11 mouse cellular contexts compared by ENCODE assay signal in the genomic region with DNA sequence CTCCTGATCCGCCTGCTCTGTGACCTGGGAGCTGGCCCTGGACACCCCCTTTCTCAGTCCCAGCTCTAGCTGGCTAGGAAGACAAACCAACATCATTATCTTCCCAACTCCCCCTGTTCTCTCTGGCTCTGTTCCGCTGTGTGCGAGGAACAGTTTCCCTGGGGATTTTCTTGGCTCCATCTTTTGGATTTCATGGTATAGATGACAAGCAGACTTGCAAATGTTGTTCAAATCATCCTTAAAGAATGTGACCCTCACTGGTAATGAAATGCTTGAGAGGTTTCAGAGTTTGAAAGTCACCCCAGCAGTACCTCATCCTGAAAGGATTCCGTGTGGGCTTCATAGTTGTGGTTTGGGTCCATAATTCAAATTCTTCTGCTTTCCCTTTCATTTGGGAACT. TPM values are rescaled to one million over a fixed set of nuclear protein-coding genes. Genes with fewer than 3 reads are reported as not detected.
DNase-seq lines count a peak whose midpoint lies in the region; ATAC-seq and TF ChIP-seq lines count a peak whose summit lies in the region.
"Had no signal": no experiment of that assay in that cellular context is flagged by ENCODE, and none has a peak within 500 bp of the region (broad histone marks: within the 10 kb centered on the region; RNA-seq: fewer than 3 reads in every experiment).

No protein-coding gene starts in this region.

- peak overlapping the region; percentile 66 for H3K27ac ChIP-seq in gastrocnemius, adult 2 months
- 0 out of 2 replicates have a peak overlapping the region, but pooled peaks have one; percentile 52 for H3K27ac ChIP-seq in kidney, adult 2 months (ENCODE audit: insufficient read depth, low read depth, low read length)
- H3K27ac ChIP-seq in embryonic facial prominence, embryonic 12.5 days, result peak overlapping the region; percentile 77
- H3K27ac ChIP-seq in limb, embryonic 14.5 days (replicated peaks; ENCODE audit: low read depth, low read length), result peak overlapping the region; percentile 79; the same call in 1 of the 2 replicates
- H3K27ac ChIP-seq: liver, embryonic 14.5 days had no signal

- no peak overlapping the region for H3K4me2 ChIP-seq in embryonic facial prominence, embryonic 12.5 days (replicated peaks)
- 0 out of 2 replicates have a peak overlapping the region, but pooled peaks have one; percentile 14 for H3K4me2 ChIP-seq in limb, embryonic 14.5 days (replicated peaks; ENCODE audit: low read depth, low read length, severe bottlenecking)

- no peaks in the 10 kb centered on the region for H3K27me3 ChIP-seq in kidney, adult 2 months (replicated peaks; ENCODE audit: control insufficient read depth, insufficient read depth, low read length)
- no peaks in the 10 kb centered on the region for H3K27me3 ChIP-seq in embryonic facial prominence, embryonic 12.5 days
- no peaks in the 10 kb centered on the region for H3K27me3 ChIP-seq in limb, embryonic 14.5 days (ENCODE audit: control insufficient read depth, insufficient read depth, low read length)

- no peak for DNase-seq in gastrocnemius, adult 2 months
- no peak for DNase-seq in gastrocnemius, postnatal 25 days
- DNase-seq in kidney, adult 2 months, result no peak
- DNase-seq in kidney, adult 18-20 months, result no peak
- DNase-seq in limb, embryonic 14.5 days (ENCODE audit: low spot score), result peak; percentile 81
- DNase-seq in layer of hippocampus, postnatal 36 days, result no peak
- DNase-seq: cerebellum, postnatal 14 days; kidney, postnatal 36 days had no signal

- WGBS in kidney, adult 2 months, result 58% methylated on average over 4 of the region's 4 CpGs
- WGBS in embryonic facial prominence, embryonic 12.5 days, result 30% methylated on average over 4 of the region's 4 CpGs
- WGBS in limb, embryonic 14.5 days, result 51% methylated on average over 4 of the region's 4 CpGs

- H3K36me3 ChIP-seq in kidney, adult 2 months (ENCODE audit: control insufficient read depth, insufficient read depth, low read length), result no peaks in the 10 kb centered on the region
- H3K36me3 ChIP-seq in embryonic facial prominence, embryonic 12.5 days, result no peaks in the 10 kb centered on the region
- no peaks in the 10 kb centered on the region for H3K36me3 ChIP-seq in limb, embryonic 14.5 days (ENCODE audit: control insufficient read depth, insufficient read depth, low read length)

- peaks cover 24% of the 10 kb centered on the region for H3K4me1 ChIP-seq in kidney, adult 2 months (ENCODE audit: control insufficient read depth, insufficient read depth, low read length)
- H3K4me1 ChIP-seq in embryonic facial prominence, embryonic 12.5 days, result peaks cover 95% of the 10 kb centered on the region
- H3K4me1 ChIP-seq in limb, embryonic 14.5 days (ENCODE audit: control insufficient read depth, insufficient read depth, low read length), result peaks cover 90% of the 10 kb centered on the region

- intact Hi-C loops in gastrocnemius, adult 2 months (cut with DNase I), result no loop called here

- no peaks in the 10 kb centered on the region for H3K9me3 ChIP-seq in embryonic facial prominence, embryonic 12.5 days
- H3K9me3 ChIP-seq in limb, embryonic 14.5 days (ENCODE audit: control insufficient read depth, low read length), result no peaks in the 10 kb centered on the region

- no peak overlapping the region for H3K4me3 ChIP-seq in gastrocnemius, adult 2 months
- H3K4me3 ChIP-seq in kidney, adult 2 months (ENCODE audit: insufficient read depth, low read depth, low read length), result no peak overlapping the region
- H3K4me3 ChIP-seq in embryonic facial prominence, embryonic 12.5 days, result no peak overlapping the region
- H3K4me3 ChIP-seq in limb, embryonic 14.5 days (replicated peaks; ENCODE audit: low read length), result no peak overlapping the region

- no peak for ATAC-seq in embryonic facial prominence, embryonic 12.5 days (ENCODE audit: insufficient number of reproducible peaks, insufficient read depth, low FRiP score, low TSS enrichment)
- peak; percentile 17 for ATAC-seq in limb, embryonic 14.5 days (ENCODE audit: low FRiP score, low read depth)
- ATAC-seq in monocyte, adult 5-6 weeks (replicated peaks; ENCODE audit: insufficient number of reproducible peaks, low FRiP score, low TSS enrichment, poor library complexity, severe bottlenecking), result no peak

- H3K9ac ChIP-seq in embryonic facial prominence, embryonic 12.5 days, result no peak overlapping the region
- no peak overlapping the region for H3K9ac ChIP-seq in limb, embryonic 14.5 days (ENCODE audit: low read depth, low read length, severe bottlenecking)
- H3K9ac ChIP-seq: liver, embryonic 14.5 days had no signal

- no peak for TF ChIP-seq CTCF in gastrocnemius, adult 2 months (IDR thresholded peaks at IDR 0.05)
- no peak for TF ChIP-seq CTCF in kidney, adult 2 months (conservative IDR thresholded peaks at IDR 0.05; ENCODE audit: insufficient read depth, insufficient read length, low read depth, low read length)

- TF ChIP-seq POLR2A in kidney, adult 2 months (IDR thresholded peaks at IDR 0.05; ENCODE audit: low read depth, low read length), result no peak
- TF ChIP-seq POLR2A in limb, embryonic 14.5 days (IDR thresholded peaks at IDR 0.05; ENCODE audit: borderline replicate concordance, extremely low read depth, insufficient read depth, insufficient read length), result no peak

RNA-seq across cellular contexts. Expression of a gene that starts 38.2 kb away (rescaled TPM):
- total RNA-seq in gastrocnemius, adult 2 months (2021), result 10 to 100 TPM; 85.1 to 87.6 TPM
- total RNA-seq in gastrocnemius, postnatal 25 days (2021), result 10 to 100 TPM; 75.1 to 79.4 TPM
- 46.0 and 50.7 TPM in 2 replicates for polyA plus RNA-seq in kidney, adult 2 months (2012; rRNA removed)
- 248 and 263 TPM in 2 replicates for polyA plus RNA-seq in embryonic facial prominence, embryonic 12.5 days (2016; fragmentation: Nextera tagmentation; extraction: Ambion mirVana)
- 141 and 149 TPM in 2 replicates for polyA plus RNA-seq in limb, embryonic 14.5 days (2012; rRNA removed)
- 197 and 206 TPM in 2 replicates for polyA plus RNA-seq in limb, embryonic 14.5 days (2014; fragmentation: Nextera tagmentation; extraction: Ambion mirVana)
- total RNA-seq in monocyte, adult 5-6 weeks (2017), result 78.7 to 182 TPM (median 86.3 TPM) in 3 replicates
- 100 to 1,000 TPM; 102 to 114 TPM for total RNA-seq in layer of hippocampus, postnatal 36 days (2021)
